Mouse (Mus musculus) cerebellum, postnatal 14 days (tissue): Measurements from ENCODE around the gene Arrdc1.
"Not testable (repeated sequence)": the region's sequence is repeated elsewhere in the genome, so short reads cannot be mapped to it uniquely, and the experiment has no call there.

Experiments
- DNase-seq, 2 experiments: peaks; one replicate each; pipeline ENCODE4 v3.0.0; 2021; ENCODE audit warnings: mixed read lengths in 2 of 2

Gene Arrdc1

DNA sequence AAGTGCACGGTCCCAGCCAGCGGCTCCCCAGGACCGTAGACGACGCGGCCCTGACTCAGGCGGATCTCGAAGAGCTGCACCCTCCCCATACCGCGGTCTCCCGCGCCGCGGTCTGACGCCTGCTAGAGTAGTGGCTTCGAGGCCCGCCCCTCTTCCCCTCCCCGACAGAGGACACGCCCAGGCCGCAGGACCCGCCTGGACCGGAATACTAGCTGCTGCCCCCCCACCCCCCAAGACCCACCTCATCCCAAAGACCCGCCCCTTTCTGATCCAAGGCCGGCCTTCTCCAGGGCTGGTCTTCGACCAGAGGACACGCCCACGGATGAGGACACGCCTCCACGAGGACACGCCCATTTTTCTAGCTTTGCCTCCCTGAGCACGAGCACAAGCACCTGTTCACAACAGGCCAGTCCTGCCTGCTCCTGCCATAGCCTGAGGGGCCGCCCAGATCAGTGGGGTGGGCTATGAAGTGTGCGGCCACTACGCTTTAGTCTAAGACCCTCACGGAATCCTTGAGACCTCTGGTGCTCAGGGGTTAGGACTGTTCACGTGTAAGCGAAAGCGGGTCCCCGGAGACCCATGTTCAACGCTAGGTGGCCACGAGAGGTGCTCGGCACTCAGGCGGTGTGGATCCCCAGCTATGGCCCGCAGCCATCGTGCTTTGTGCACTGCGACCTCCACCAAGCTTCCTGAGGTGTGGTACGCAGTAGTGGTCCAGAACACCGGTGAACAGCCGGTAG is at the start of gene Arrdc1:
Gene Arrdc1, minus strand, starts transcription at position 196 of the 740 bp plus-strand sequence.
- peak; percentile 85 to 86 for DNase-seq

DNA sequence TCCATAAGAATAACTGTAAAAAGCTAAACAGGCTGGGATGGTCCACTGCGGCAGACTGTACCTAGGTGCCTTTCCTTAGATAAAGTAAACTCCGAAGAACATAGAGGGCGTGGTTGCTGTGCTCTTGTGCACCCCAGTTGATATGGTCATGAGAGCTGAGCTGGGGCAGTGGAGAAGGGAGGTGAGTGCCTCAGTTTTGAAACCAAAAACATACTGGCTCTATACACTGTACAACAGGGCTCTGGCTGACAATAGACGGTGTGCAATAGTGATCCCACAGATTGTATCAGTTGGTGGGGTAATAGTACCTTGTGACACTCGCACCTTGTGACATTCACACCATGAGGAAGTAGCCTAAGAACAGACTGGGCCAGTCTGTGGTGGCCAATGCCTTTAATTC is 41.9 kb upstream of the Arrdc1 start:
- DNase-seq: no peak

DNA sequence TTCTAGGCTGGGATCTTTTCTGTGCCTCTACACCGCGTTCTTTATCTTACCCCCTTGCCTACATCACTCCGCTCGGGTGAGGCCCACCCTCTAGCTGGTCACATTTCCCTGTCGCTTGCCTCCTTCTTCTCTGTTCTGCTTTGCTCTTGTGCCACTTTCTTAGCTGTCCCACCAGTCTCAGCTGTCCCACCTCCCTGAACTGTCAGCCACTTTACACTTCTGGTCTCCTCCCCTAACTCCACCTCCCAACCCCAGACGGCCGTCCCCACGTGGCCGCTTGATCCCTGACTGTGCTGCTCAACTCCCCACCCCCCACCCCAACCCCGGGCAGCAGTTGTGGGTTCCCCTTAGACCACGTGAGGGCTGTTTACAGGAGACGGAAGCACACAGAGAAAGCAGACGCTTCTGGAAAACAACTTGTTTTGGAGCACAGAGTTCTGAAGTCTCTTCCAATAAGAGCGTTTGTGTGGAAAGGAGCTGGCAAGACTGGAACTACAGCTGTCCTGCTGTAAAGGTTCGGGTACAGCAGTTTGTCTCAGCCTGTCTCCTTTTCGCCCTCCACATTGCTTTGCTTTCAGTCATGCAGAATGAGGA is 40.7 kb upstream of the Arrdc1 start, which contains the start of gene Pnpla7:
Gene Pnpla7, plus strand, starts transcription at position 330 of the 594 bp plus-strand sequence.
- DNase-seq: peak; percentile 46 to 58

DNA sequence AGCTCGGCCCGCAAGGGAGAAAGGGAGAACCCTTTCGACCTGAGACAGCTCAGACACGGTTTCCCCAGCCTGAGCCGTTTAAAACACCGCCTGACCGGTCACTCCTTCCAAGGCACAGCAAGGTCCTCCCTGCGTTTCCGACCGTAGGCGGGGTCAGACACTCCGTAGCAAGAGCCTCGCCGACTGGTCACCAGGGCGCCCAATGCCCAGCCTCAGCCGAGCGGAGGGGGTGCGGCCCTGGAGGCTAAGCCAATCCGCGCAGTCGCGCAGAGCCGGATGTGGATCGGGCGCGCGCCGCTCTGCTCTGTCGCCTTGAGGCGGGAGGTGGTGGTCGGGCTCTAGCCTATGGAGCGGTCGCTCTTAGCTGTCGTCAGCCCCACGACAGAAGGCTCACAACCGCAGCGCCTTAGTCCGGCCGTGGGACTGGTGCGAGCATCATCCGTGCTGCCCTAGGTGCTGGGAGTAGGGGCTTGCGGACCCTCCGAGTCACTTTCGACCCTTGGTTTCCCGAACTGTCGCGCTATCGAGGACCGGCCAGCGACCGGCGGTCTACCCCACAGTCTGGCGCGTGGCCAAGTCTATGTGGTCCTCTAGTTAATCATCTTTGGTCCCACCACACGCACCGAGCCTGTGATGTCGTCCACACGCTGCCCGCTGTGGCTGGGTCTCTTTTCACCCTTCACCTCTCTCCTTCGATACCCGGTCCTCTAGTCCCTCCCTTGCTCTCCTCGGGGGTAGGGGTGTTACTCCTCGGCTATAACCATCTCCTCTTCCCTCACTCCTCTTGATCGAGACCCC is 40.1 kb upstream of the Arrdc1 start, which contains the start of gene Mrpl41:
Gene Mrpl41, minus strand, starts transcription at position 193 of the 798 bp plus-strand sequence.
- peak; percentile 97 to 98 for DNase-seq

DNA sequence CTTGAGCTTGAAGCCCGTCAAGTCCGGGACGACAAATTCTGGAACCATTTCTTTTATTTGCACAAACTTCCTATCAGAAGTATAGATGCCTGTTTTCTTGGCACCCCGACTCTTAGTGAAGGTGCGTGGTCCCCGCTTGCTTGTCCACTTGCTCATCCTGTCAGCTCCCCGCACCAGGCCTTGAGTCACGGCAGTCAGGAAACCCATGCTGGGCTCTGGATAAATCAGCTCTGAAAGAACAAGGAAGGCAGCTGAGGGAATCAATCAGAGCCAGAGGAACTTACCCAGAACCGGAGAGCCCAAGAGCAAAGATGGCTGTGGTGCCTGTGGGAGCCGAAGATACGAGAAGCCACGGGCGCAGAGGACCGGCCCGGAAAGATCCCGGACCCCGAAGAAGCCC is 39.4 kb upstream of the Arrdc1 start:
- DNase-seq: not testable (repeated sequence)

DNA sequence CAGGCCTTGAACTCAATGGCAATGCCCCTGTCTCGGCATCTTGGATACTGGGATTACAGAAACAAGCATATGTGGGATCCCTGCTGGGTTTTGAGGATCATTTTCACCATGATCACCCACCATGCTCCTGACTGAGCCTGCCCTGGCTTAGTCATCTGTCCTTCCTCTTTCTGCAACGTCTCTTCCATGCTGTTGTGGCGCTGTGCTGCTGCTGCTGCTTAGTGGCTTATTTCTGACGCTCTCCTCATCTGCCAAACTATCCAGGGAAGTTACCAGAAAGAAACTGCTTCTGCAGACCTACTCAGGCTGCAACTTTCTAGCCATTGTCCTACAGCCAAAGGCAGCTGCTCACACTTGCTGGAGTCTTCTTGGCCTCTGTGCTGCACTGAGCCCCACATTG is 35.3 kb upstream of the Arrdc1 start:
- no peak for DNase-seq

DNA sequence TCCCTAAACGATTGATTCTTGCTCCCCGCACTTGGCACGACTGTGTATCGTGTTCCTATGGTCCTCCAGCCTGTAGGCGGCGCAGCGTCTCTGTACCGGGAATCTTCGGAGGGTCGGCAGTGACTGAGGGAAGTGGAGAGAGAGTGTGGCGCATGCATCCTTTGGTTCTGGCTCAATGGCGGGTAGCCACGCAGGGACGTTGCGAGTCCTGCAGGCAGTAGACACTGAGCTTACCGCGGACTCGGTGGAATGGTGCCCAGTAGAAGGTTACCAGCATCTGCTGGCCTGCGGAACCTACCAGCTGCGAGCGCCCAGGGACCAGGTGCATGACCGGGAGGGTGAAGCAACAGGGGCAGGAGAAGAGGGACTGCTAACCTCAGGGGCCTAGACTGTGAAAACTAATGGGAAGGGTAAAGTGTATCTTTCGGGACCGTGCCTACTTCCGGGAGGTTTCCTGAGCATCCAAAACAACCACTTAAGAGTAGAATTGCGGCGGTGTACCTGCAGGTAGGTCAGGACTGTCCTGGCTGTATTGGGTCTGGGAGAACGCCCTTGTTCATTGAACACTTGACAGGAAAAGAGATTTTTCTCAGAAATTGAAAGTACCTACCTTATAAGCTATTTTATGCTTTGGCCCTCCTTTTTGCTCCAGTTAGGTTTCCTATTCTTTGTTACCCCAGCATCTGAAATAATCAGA is 27.4 kb upstream of the Arrdc1 start, which contains the start of gene Dph7:
Gene Dph7, plus strand, starts transcription at position 97 of the 697 bp plus-strand sequence.
- peak; percentile 92 to 96 for DNase-seq

DNA sequence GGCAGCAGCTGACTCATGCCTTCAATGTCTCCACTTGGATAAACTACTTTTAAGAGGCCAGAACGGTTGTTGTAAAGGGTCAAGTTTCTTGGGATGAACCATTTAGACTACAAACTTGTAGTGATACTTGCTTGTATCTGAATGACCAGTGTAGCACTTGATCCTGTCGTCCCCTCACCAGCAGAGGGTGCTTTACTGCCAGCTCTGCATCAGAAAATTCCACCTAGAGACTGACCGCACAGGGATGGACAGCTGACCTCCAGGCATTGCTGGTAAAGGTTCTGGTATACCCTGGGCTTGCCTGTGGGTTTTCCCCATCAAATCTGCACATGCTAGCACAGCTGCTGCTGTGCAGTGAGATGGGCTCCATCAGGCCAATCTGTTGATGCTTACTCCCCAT is 25.9 kb upstream of the Arrdc1 start:
- peak; percentile 51 to 59 for DNase-seq

DNA sequence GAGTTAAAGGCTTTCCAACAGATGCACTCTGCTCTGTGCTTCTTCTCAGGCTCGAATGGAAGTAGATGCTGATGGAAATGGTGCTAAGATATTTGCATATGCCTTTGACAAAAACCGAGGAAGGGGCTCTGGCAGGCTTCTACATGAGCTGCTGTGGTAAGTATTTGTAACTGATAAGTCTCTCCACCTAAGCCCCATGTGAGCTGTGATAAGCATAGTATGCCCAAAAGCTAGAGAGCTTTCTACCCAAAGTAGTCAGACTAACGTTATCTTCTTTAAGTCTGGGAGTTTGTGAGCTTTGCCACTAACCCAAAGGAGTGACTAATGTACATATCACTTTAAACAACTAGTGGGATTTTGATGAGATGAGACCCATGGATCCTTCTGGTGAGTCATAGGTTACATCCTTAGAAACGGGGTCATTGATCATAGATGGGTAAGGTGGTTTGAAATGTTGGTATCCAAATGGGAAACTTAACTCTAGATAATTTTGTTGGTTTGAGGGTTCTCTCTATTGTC is 17.5 kb upstream of the Arrdc1 start:
- no peak for DNase-seq

DNA sequence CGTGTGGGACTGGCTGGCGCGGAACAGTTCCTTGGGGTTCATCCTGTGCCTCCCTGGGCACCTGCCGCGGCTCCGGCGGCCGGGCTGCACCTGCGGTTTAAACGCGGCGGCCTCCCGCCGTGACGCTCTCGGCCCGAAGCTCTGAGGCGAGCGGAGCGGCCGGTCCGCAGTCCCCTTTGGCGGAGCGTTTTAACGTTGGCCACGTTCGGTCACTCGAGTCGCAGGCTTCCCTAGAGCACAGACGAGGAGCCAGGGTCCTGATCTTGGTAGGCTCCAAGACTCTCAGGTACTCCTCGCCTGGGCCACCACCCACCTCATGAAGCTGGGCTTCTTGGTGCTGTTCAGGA is 15.1 kb upstream of the Arrdc1 start:
- peak in 1 of 2 experiments; percentile 42 for DNase-seq

DNA sequence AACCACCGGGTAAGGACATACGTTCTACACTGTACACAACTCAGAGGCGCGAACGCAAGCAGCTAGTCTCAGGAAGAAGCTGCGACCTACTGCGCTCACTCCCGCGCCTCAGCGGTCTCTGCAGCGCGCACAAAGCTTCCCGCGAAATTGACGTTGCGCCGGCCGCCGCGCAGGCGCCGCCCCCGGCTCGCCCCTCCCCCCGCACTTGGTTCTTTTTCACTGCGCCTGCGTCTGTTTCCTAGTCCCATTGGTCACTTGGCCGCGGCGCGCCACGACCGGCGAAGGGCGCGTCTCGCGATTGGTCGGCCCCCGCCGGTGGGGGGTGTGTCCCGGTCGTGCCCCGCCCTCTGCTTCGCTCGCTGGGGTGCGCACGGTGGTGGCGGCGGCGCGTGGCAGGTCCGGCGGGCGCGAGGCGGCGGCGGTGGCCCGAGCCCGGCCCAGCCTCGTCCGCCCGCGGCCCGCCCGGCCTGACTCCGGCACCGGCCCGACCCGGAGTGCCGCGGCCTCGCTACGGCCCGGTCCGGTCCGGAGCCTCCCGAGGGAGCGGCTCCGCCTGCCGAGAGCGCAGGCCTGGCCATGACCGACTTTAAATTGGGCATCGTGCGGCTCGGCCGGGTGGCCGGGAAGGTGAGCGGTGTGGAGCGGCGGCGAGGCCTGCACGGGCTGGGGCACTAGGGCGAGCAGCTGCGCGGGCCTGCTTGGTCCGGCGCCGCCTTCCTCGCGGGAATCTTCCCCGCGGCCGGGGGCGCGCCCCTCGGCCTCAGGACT is 14.6 kb upstream of the Arrdc1 start, which contains the start of gene Zmynd19:
Gene Zmynd19, plus strand, starts transcription at position 372 of the 768 bp plus-strand sequence.
- peak; percentile 99 to 100 for DNase-seq

DNA sequence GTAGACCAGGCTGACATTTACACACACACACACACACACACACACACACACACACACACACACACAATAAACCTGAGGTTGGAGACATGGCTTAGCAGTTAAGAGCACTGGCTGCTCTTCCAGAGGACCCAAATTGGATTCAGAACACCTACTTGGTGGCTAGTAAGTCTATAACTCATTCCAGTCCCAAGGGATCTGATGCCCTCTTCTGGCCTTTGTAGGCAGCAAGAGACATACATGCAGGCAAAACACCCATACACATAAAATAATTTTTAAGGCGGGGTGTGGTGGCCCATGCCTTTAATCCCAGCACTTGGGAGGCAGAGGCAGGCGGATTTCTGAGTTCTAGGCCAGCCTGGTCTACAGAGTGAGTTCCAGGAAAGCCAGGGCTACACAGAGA is 9.3 kb upstream of the Arrdc1 start:
- not testable (repeated sequence) for DNase-seq

DNA sequence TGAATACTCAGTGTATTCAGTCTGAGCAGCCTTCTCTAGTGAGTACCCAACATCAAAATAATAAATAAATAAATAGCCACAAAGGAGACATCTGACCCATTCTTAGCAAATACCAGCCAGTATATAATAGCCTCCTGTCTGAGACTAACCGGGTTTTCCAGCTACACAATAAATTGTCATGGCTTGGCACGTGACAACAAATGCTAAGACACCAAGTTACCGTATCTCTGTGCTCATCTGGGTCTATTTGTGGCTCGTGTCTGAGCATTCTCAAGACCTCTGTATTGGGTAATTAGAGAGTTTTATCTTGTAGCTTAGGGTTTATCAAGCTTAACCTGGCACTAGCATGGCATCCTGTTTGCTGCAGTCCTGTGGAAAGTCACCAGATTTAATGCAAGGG is 7.0 kb upstream of the Arrdc1 start:
- no peak for DNase-seq

DNA sequence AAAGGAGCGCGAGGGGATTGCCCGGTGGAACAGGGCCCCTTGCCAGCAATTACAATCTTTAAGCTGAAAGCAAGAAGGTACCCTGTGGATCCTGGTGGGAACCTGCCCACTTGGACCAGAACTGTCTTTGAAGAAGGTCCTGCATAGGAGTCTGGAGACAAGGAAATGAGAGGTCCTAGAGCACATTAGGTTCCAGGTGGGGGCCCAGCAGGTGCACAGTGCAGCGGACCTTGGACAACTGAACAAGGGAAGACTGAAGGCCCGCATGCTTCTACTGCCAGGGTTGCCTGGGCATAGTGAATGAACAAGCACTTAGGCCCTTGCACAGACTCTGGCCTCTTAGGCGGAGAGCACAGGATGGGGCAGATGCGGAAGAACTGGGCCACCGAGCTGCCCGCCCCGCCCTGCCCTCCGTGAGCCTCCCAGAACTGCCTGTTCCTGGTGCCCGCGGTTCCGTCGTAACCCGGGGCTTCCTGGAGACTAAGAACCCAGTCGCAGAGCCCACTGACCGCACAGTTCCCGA is 550 bp downstream of the Arrdc1 start:
- peak; percentile 56 to 64 for DNase-seq

DNA sequence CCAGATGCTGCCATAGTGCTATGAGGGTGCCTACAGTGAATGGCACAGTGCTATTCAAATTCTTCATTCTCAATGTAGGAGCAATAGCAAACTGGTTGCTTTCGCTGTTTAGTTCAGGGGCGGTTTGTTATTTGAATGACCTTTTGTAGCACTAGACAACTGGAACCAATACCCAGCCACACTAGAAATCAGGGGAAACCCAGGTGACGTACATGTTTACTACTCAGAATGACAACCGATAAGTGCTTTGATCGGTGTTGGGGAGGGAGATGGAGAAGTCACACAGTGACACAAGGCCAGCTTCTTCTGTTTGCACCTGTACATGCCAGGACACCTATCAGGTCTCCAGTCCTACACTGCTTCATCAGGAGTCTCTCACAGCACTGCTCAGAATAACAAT is 5.5 kb downstream of the Arrdc1 start:
- DNase-seq: no peak

DNA sequence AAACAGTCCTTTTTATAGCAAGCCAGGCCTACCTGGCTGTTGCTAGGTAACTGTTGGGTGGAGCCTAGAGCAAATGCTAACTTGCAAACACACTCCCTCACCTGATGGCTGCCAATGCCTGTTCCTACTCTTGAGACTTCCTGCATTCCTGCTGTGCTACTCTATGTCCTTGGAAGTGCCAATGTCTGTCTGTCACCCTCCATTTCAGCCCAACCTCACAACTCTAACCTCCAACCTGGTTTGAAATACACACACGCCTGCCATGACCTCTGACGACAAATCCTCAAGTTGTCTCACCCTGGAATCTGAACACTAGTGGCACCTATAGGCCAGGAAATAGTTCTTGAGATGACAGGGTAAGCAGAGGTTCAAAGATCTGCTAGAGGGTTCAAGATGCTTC is 5.9 kb downstream of the Arrdc1 start:
- DNase-seq: no peak

DNA sequence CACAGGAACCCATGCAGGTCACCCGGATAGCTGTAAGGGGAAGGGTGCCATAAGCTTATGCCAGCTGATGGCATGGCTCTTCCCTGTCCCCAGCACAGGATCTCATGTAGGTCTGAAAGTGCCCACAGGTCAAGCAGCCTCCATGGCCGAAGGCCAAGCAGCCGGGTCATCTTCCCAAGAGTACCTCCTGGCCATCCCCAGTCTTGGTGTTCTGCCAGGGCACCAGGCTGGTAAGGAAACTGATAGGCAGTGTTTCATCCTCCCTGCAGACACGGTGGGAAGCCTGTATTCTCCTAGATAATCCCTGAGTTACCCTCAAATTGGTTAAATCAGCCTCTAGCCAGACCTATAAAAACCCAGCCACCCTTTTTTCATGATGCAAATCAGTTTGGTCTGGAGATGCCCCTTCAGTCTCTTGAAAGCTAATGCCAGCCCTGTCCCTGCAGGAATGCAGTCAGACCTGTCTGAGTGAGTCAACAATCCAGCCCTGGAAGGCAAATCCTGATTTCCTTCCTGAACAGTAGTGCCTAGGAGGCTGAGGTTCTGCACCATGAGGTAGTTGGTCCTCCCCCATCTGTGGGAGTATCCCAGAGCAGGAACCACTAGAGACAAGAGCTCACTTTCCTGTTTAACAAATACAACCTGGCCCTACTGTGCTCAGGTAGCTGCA is 7.1 kb downstream of the Arrdc1 start:
- DNase-seq: peak; percentile 51 to 69

DNA sequence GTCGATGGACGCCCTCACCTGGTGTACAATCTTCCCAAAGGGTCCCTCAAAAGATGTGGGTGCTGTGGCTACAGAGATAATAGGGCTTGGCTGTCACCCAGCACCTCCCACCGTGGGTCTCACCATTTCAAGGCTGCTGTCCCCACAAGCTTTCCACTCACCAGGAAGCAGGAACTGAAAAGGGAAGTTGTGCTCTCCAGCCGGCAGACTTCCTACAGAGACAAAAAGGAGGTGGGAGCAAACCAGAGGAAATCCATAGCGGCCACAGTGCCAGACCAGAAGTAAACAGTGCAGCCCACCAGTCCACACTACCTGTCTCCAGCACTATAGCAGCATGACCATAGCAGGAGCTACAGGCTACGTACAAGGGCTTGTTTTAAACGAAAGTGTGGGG is 8.1 kb downstream of the Arrdc1 start:
- DNase-seq: no peak

DNA sequence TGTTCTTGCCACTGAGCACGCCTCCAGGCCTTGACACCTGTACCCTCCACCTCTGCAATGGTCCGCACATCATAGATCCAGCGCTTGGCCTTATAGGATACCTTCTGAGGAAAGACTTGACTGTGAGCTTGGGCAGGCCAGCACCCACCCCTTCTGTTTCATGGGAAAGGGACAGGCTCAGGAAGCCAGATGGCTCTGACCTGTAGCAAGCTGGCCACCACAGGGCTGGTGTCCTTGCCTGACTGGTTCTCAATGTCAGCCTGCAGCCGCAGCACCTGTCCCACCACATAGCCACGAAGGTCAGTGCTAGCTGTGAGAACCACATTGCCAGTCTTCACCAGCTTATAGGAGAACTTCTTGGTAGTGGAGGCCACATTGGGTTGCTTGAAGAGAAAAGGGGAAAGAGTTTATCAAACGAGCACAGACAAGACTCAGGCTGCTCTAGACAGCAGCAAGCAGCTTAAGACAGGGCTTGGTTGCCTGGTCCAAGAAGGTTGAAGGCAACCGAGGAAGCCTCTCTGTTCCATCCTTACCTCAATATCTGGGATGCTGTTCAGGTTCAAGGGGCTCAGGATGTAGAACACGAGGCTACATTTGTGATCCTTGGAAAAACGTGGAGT is 8.6 kb downstream of the Arrdc1 start:
- no peak for DNase-seq

DNA sequence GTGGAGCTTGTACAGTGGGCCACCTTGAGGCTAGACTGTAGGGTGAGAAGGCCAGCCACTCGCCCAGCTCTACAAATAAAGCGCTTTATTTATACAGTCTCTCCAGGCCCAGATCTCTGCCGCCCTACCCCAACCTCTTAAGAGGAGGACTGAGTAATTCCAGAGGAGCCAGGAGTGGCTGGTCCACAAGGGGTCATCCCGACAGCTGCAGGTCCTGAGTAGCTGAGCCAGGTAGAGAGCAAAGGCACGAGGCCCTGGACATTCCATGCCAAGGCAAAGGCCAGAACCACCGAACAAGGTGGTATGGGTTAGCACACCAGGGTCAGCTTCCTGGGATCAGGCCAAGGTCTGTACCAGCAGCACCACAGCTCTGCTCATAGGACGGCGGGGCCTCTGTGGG is 9.8 kb downstream of the Arrdc1 start:
- DNase-seq: no peak
